Mouse (Mus musculus) layer of hippocampus, adult 11-12 months (tissue): ENCODE data around the gene Snx13.

Experiments
- DNase-seq: peaks from one replicate; pipeline ENCODE4 v3.0.0; 2022; ENCODE audit warnings: low spot score

The Snx13 gene

DNA sequence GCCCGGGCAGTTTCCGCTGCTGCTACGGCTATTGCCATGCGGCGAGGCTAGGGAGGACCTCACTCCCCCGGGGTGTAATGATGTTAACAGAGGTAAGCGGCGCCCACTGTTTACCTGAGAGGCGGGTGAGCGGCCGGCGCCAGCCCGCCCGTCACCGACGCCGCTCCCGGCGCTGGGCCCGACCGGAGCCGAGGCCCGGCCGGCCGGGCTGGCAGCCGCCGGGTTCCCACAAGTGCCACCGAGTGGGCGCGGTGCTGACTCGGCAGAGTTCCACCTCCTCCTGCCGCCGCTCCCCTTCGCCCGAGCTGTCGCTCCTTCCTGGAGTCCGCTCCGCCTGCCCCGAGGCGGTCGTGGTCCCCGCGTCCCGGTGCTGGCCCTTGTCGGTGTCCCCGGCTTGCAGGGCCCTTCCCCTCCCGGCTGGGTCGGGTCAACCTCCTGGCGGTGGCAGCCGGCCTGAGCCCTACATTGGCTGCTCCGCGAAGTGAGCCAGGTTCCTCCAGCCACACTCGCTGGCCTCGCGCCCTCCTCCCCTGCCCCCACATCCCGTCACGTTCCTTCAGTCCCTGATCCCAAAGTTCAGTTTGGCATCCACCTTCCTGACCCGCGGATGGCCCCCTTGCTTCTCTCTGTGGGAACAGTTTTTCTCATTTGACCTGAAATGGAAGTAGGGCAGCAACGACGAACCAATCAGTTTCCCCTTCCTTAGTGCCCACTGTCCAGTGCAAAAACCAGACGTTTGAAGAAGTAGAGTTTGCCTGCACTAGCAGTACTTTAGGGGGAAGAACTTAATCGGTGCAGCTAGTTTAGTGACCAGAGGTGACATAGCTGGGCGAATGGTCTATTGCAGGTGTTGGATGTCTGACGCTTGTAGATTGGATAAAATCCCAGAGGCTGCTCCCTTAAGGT lies 587 bp downstream of the Snx13 start:
- DNase-seq: peak; percentile 47

DNA sequence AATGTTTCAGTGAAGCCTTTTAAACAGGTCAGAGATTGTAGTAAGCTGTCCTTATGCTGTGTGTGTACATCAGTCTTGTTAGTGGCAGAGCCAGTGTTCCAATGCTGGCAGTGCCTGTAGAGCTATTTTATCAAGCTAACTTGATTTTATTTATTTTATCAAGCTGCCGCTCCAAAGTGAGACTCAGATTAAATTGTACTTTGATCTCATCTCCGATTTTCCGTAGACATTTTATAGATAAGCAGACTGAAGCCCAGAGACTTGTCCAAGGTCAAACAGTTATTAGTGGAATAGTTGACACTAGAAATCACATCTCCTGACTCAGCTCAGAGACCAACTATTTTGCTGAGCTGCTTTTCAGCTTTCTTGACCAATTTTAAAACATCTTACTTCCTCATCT lies 1.9 kb downstream of the Snx13 start:
- DNase-seq: no peak

DNA sequence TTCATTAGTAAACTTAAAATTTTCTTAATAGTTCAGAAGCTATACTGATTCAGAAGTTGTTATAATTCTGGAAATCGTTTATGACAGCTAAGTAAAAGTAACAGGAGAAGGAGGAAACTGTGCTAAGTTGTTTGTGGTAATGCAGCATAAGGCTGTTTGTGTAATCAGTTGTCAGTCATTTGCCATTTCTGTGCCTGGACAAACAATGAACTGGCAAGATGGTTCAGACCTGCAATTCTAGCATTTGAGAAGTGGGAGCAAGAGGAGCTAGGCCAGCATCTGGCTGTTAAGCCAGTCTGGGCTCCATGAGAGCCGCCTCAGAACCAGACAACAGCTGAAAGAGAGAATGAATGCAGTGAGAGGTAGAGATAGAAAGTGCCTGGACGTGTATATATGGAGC lies 3.5 kb downstream of the Snx13 start:
- DNase-seq: no peak

GRCm38 (mm10) chr12:35050964-35051758 lies 4.2 kb downstream of the Snx13 start:
- no peak for DNase-seq

DNA sequence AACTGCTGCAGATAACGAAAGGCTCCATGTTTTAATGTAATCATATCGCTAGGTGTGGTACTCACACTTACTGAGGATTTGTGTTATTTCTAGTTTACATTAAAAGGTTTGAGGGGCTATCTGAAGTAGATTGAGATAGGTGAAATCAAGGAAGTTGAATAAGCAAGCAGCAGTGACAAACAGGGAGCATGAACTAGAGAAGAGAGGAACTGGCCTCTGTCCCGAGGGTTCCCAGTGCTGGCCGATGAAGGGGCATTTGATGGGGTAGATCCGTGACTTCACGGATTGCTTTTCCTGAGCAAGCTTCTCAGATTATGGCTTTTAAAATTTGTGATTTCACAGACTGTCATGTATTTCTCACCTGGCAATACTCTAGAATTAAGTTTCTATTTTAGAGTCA lies 7.4 kb downstream of the Snx13 start:
- no peak for DNase-seq

DNA sequence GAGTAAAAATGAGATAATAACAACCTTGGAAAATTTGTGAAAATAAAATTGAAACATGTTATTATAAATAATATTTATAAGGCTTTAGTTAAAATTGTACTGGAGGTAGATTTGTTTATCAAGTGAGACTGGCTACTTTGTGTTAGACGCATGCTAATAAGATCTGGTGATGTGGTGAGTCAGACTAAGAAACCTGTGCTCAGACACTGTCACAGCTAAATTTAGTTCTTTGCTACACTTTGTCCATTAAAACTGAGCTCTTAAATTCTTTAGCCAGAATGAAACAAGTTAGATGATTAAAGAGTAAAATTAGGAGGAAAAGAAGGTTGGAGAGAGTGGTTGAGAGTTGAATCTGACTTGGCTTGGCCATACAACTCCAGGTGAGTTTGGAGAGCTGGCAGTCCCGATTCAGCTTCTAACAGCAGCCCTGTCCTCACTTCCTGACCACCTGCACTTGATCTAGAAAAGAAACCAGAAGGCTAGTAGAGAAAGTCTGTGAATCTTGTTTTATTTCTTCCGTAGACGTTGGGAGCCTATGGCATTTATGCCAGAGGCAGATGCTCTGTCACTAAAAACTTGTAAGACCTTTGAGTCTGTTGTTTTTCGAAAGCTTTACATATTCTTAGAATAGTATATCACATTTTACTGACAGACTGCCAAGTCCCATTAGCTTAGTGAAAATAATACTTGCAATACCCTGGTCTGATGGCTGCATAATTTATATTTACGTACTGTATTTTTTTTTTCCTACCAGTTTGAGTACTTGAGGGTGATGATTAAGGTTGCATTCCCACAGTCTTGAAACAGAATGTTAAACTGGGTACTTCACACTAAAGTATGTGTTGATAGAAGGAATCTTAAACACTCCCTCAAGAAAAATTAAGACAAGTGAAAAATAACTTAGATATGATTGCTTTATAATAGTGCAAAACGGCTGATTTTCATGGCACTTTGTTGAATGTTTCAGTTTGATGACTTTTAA lies 8.4 kb downstream of the Snx13 start:
- no peak for DNase-seq

DNA sequence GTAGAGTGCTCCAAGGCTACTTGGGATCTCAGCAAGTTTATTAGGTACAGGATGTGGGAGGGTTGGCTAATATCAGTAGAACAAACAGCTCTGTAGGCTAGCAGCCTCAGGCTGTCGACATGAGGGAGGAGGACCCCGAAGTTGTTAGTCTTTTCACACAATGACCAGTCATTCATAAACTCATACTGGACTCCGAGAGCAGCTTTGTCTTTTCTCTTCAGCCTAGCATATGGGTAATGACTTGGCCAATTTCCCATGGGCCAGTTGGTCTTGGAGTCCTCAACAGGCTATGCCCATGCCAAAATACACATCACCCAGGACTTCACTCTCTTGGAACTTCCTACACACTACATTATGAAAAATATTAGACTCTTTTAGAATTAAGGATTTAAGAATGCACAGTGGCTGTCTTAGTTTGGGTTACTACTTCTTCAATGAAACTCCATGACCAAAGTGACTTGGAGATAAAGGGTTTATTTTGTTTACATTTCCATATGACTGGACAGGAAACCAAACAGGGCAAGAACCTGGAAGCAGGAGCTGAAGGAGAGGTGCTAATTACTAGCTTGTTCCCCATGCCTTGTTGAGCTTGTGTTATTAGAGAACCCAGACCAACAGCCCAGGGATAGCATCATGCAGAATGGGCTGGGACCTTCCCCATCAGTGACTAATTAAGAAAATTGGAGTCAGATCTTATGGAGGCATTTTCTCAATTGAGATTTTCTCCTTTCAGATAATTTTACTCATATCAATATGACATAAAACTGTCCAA lies 16.9 kb downstream of the Snx13 start:
- no peak for DNase-seq

- DNase-seq: no peak
These were observed 20.6 kb downstream of the Snx13 start for GRCm38 (mm10) chr12:35067621-35068020.

DNA sequence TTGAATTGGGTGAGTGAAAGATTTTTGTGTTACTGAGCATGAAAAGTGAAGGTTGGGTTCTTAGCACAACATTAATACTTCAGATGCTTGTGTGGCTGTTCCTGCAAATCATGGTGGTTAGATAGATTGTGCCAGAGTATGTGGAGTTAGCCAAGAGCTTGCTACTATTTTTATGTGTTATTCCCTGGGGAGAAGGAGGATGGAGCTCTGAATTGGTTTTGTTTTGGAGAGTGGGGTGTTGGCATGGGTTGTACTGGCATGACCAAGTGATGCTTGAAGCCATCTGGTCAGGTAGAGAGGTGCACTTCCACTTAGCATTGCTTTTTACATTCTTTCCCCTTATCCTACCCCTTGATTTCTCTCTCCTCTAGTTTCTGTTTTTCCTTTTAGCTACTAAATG lies 24.4 kb downstream of the Snx13 start:
- DNase-seq: no peak

- no peak for DNase-seq
These were observed 25.2 kb downstream of the Snx13 start for GRCm38 (mm10) chr12:35072178-35072577.

GRCm38 (mm10) chr12:35075993-35076392 lies 29.0 kb downstream of the Snx13 start:
- no peak for DNase-seq

DNA sequence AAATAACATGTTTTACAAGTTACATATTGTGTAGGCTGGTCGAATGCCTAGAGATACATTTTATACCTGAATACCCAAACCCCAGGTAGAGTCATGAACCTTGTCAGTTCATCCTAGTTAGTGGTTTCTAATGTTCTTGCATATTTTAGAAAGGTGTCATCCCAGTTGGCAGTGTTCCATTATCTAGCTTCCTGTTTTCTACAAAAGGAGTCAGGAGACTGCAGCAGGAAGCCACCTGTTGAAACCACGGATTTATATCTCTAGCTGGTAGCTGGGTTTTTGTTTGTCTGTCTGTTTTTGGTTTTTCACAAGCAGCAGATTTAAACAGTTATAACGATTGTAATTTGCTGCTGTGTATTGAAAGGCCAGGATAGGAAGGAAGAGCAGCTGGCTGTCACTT lies 76.6 kb downstream of the Snx13 start:
- DNase-seq: no peak

DNA sequence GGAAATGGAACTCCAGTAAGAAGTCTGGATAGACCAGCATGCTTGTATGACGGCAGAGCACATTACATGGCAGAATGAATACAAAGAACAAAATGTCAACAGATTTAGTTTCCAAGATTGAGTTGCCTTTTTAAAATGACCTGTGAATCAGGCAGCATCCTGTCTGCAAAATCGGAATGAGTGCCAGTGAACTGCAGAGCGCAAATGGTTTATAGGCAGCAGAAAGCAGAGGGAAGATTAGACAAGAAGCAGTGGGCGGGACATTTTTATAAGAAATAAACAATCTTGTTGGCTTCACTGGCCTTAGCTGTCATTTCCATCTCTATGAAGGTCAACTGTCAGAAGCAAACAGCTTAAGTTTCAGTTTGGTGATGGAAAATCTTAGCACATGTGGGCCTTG lies 106.2 kb downstream of the Snx13 start:
- no peak for DNase-seq

- DNase-seq: no peak
These were observed 107.2 kb downstream of the Snx13 start for GRCm38 (mm10) chr12:35154149-35154548.

GRCm38 (mm10) chr12:35157237-35157636 lies 110.3 kb downstream of the Snx13 start:
- no peak for DNase-seq

DNA sequence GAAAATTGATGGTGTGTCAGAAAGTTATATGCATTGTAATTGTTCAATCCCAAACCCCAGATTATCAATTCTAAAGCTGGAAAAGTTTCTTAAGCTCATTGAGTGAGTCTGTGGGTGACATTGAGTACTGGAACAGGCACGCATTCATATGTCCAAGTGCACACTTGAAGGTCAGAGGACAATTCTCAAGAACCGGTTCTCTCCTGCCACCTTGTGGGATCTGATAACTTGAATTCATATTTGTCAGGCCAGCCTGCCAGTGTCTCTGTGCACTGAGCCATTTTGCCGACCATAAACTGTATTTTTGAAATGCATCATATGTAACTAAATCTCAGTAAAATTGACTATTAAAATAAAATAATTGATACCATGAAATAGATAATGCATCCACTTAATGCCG lies 114.7 kb downstream of the Snx13 start:
- no peak for DNase-seq

DNA sequence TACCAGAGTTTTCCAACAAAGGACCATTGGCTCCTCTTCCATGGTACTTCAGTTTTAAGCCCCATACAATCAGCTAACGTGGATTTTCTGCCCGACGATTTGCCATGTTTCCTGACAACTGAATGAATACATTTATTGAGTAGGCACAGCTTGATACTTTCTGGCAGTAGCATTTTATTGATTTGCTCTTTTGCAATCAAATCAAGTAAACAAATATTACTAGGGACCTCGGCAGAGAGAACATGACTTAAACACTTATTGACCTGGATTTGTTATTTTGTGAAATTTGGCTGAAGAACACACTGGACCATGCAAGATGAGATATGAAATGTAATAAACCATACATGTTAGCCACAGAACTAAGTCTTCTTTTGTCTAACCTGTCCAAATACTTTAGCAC lies 123.3 kb downstream of the Snx13 start:
- DNase-seq: no peak

GRCm38 (mm10) chr12:35175938-35176337 lies 129.0 kb downstream of the Snx13 start:
- DNase-seq: no peak

DNA sequence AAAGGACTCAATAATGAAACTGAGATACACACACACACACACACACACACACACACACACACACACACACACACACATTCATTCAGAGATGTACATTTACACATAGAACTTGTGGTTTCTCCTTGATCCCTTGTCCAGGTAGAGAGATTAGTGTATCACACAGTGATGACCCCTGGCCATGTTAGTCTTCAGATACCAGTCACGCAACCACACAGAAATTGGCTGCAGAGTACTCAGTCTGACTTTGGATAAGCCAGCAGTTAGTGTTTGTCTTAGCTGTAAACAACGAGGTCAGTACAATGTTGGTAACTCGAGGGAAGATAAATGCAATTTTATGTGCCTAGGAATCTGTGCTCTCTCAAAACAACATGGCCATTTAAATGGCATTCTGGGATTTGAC lies 129.6 kb downstream of the Snx13 start:
- no peak for DNase-seq

DNA sequence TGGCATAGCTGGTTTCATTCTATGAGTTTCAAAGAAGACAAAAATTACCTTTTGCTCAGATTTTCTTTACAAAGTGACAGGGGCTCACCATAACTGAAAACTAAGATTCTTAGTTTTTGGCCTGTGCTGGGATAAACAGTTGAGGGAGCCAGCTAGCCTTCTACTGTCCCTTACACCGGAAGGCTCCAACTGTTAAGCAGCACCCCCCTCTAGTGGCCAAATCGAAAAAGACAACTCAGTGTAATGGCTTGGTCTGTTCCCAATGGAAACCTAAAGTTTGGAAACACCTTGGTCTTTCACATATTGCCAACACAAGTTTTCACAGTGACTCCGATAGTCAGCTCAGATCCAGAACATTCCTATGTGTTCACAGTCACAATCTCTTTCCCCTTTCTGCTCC lies 135.7 kb downstream of the Snx13 start:
- peak; percentile 85 for DNase-seq

DNA sequence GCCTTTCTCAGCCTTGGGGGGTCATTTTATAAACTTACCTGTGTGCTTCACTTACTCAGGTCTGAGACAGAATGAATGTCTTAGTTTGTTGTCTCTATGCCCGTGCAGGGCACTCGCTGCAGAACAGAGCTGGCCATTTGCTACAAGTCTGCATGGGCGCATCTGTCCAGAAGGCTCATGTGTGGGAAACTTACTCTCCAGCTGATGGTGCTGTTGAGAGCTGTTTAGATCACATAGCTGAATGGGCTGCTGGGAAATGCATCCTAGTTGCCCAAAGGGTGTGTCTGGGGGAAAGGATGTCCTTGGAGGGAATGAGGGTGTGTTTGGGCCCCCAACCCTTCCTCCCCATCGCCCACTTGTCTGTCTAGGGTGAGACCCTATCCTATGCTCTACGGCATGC lies 137.3 kb downstream of the Snx13 start:
- no peak for DNase-seq
